Mouse (Mus musculus) forebrain, embryonic 16.5 days (tissue): ENCODE measurements at regions not wholly inside any gene's neighbourhood (a gene's known extent, or its start where the extent isn't known, plus 50 kb on each side); places are given as distances from the start of the nearest gene placed in this dataset.
A peak's percentile ranks its signal among the peaks of the same experiment; 100 is the strongest.

ENCODE experiments used
- ATAC-seq: fragments of 200-750 bp; cut with Nextera tagmentation; 2 replicates; pipeline ENCODE4 v1.8.0; 2017; ENCODE audit warnings: mild to moderate bottlenecking, moderate library complexity
- H3K27ac ChIP-seq: fragments of 300-500 bp; sonication (generic); 2 replicates; pipeline ENCODE4 v1.5.1; 2014; ENCODE audit warnings: low read length, control low read depth
- H3K27me3 ChIP-seq: fragments of 300-500 bp; sonication (generic); replicated peaks from 2 replicates; pipeline ENCODE4 v1.6.1; 2014; ENCODE audit warnings: low read length; ENCODE audit not compliant: control insufficient read depth, insufficient read depth
- H3K36me3 ChIP-seq: fragments of 300-500 bp; sonication (generic); 2 replicates; pipeline ENCODE4 v1.6.1; 2014; ENCODE audit not compliant: control insufficient read depth, insufficient read depth
- H3K4me1 ChIP-seq: fragments of 300-500 bp; sonication (generic); replicated peaks from 2 replicates; pipeline ENCODE4 v1.6.1; 2014; ENCODE audit warnings: low read length; ENCODE audit not compliant: control insufficient read depth, insufficient read depth
- H3K4me2 ChIP-seq: fragments of 300-500 bp; sonication (generic); 2 replicates; pipeline ENCODE4 v1.6.1; 2014; ENCODE audit warnings: mild to moderate bottlenecking, low read length, control low read depth
- H3K4me3 ChIP-seq: fragments of 300-500 bp; sonication (generic); replicated peaks from 2 replicates; pipeline ENCODE4 v1.5.1; 2014; ENCODE audit warnings: mild to moderate bottlenecking, low read length, control low read depth
- H3K9ac ChIP-seq: fragments of 300-500 bp; sonication (generic); replicated peaks from 2 replicates; pipeline ENCODE4 v1.6.1; 2014; ENCODE audit warnings: low read depth, low read length, control low read depth
- H3K9me3 ChIP-seq: fragments of 300-500 bp; sonication (generic); 2 replicates; pipeline ENCODE4 v1.6.1; 2016; ENCODE audit warnings: low read length; ENCODE audit not compliant: control insufficient read depth
- WGBS: fragments of 180-500 bp; shearing (Covaris S2); extraction: QIAGEN DNeasy Blood & Tissue Kit; methylation state at CpG from one replicate; pipeline ENCODE4 v1.1.7; 2014; 5-methylcytosine and 5-hydroxymethylcytosine counted together

DNA sequence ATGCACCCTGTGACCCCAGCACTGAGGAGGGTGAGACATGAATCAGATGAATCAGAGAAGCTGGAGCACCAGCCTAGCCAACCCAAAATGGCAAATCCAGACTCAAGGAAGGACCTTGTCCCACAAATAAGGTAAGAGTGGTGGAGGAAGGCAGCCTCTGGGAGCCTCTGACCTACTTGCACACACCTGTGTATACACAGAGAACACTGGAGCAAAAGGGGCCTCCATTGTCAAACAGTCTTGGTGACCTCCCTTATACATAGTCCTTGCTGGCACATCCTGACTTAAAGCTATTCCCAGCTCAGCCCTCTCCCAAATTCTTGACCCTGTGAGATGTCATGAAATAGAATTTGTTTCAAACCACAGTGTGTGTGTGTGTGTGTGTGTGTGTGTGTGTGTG, 57.1 kb downstream of the Inhbb start:
- H3K9me3 ChIP-seq, result no peaks in the 10 kb centered on the region
- H3K9ac ChIP-seq, result no peak overlapping the region
- no peaks in the 10 kb centered on the region for H3K36me3 ChIP-seq
- H3K4me2 ChIP-seq, result no peak overlapping the region
- no peak overlapping the region for H3K4me3 ChIP-seq
- no peaks in the 10 kb centered on the region for H3K4me1 ChIP-seq
- no peak overlapping the region for H3K27ac ChIP-seq
- no peak for ATAC-seq
- no peaks in the 10 kb centered on the region for H3K27me3 ChIP-seq

DNA sequence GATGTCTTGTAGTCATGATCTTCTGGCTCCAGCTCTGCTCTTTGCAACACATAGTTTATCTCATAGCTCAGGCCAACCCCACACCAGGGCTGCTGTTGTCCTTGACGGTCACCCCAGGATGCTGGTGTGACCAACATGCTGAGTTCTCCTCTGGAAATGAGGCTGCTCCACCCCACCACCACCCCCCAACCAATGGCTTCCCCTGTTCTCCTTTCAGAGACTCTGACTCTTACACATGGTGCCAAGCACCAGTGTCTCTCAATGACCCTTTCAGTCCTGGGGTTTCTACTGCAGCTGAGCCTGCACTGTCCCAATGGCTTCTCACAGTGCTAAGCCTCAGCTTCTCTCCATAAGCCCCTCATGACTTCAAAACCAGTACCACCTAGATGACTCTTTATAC, 64.0 kb downstream of the Inhbb start:
- Histone ChIP-seq H3K9me3 (no peaks in the 10 kb centered on the region), H3K27me3 (no peaks in the 10 kb centered on the region), H3K4me1 (no peaks in the 10 kb centered on the region), H3K9ac (no peak overlapping the region), H3K27ac (no peak overlapping the region), H3K4me2 (no peak overlapping the region), H3K36me3 (no peaks in the 10 kb centered on the region), H3K4me3 (no peak overlapping the region)
- no peak for ATAC-seq
- WGBS, result 94% methylated on average over 1 of the region's 1 CpGs

DNA sequence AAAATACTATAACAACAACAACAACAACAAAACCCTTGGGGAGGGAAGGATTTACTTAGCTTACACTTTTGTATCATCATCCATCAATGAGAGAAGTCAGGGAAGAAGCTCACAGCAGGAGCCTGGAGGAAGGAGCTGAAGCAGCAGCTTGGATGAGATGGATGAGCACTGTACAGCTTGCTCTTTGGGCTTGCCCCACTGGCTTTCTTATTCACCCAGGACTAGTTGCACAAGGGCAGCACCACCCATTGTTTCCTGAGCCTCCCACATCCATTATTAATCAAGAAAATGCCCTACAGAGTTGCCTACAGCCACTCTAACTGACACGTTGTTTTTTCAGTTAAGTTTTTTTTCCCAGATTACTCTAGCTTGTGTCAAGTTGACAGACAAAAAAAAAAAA, 65.1 kb downstream of the Inhbb start:
- Histone ChIP-seq H3K27me3 (no peaks in the 10 kb centered on the region), H3K9me3 (no peaks in the 10 kb centered on the region), H3K4me1 (no peaks in the 10 kb centered on the region), H3K4me3 (no peak overlapping the region), H3K4me2 (no peak overlapping the region), H3K9ac (no peak overlapping the region), H3K36me3 (no peaks in the 10 kb centered on the region), H3K27ac (no peak overlapping the region)
- ATAC-seq, result no peak
- WGBS, result 19% methylated on average over 1 of the region's 1 CpGs

DNA sequence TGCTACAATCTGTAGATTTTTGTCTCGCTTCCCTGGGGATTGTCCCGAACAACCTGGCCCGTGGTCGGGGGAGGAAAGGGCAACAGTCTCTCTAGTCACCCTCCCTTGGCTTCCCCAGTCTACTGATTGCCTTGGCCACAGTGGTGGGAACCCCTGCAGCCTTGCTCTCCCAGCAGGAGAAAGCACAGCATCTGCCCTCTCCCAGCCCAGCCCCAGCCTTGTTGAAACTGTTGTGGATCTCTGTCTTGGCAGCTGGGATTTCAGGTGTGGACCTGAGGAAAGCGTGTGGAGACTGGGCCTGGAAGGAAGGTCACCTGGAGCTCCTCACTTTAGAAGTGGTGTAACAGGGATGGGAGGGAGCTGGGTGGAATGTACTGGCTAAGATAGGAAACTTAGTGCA, 66.6 kb downstream of the Inhbb start:
- no peaks in the 10 kb centered on the region for H3K4me1 ChIP-seq
- no peak overlapping the region for H3K9ac ChIP-seq
- no peaks in the 10 kb centered on the region for H3K27me3 ChIP-seq
- no peak overlapping the region for H3K4me3 ChIP-seq
- no peaks in the 10 kb centered on the region for H3K9me3 ChIP-seq
- no peak for ATAC-seq
- 87% methylated on average over 5 of the region's 5 CpGs for WGBS
- H3K4me2 ChIP-seq, result no peak overlapping the region
- H3K36me3 ChIP-seq, result no peaks in the 10 kb centered on the region
- no peak overlapping the region for H3K27ac ChIP-seq

DNA sequence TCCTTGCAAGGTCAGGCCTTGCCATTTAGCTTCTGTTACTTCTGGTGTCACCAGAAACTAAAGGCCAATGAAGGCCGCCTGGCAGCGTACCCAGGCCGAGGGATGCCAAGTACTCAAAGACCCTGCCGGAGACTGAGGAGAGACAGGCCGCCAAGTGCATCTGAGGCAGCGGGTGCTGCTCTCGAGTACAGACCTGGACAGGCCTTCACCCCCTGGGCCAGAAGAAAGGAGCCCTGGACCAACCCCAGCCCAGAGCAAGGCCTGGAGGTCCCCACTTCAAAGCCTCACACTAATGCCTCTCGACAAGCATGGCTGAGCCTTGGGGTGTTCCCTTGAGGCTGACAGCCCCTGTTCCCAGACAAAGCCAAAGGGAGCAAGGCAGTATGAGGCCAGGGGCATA, 70.5 kb downstream of the Inhbb start:
- peaks cover 7% of the 10 kb centered on the region for H3K4me1 ChIP-seq
- no peak for ATAC-seq
- WGBS, result 93% methylated on average over 8 of the region's 8 CpGs
- no peaks in the 10 kb centered on the region for H3K27me3 ChIP-seq
- no peak overlapping the region for H3K4me2 ChIP-seq
- no peak overlapping the region for H3K4me3 ChIP-seq
- no peak overlapping the region for H3K27ac ChIP-seq
- H3K36me3 ChIP-seq, result no peaks in the 10 kb centered on the region
- H3K9ac ChIP-seq, result no peak overlapping the region
- H3K9me3 ChIP-seq, result no peaks in the 10 kb centered on the region

DNA sequence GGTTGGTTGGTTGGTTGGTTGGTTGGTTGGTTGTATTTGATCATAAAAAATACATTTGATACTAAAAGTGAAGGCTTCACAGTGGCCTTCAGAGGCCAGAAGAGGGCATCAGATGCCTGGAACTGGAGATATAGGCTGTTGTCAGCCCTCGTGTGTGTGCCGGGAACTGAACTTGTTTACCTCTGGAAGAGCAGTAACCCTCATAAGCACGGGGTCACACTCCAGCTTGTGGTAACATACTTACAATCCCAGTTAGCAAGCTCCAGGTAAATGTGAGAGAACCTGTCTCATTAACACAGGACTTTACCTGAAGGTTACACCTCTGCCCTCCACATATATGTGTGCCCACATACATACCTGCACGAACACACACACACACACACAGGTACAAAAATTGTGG, 71.2 kb downstream of the Inhbb start:
- no peaks in the 10 kb centered on the region for H3K27me3 ChIP-seq
- 97% methylated on average over 4 of the region's 4 CpGs for WGBS

DNA sequence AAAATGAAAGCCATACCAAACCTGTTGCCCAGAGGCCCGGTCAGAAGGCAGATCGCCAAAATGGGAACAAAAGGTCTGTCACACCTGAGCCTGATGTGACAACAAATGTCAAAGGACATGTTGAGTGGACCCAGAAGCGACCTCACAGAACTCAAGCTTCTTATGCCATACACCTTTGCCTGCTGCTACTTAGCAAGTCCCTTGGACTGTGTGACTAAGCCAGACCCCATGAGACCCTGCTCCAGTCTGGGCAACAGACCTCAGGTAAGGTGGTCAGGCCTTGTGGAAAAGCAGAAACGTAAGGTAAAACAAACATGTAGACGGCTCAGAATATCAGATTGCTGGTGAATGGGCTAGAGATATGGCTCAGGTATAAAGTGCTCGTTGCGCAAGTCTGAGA, 71.8 kb downstream of the Inhbb start:
- no peaks in the 10 kb centered on the region for H3K27me3 ChIP-seq
- ATAC-seq, result no peak
- H3K9me3 ChIP-seq, result no peaks in the 10 kb centered on the region
- H3K4me2 ChIP-seq, result no peak overlapping the region
- no peak overlapping the region for H3K9ac ChIP-seq
- no peak overlapping the region for H3K27ac ChIP-seq
- H3K36me3 ChIP-seq, result no peaks in the 10 kb centered on the region
- H3K4me1 ChIP-seq, result peaks cover 7% of the 10 kb centered on the region
- WGBS, result 93% methylated on average over 7 of the region's 7 CpGs
- H3K4me3 ChIP-seq, result no peak overlapping the region

More for the DNA sequence above, 71.2 kb downstream of the Inhbb start:
- Histone ChIP-seq H3K9ac (no peak overlapping the region), H3K27ac (no peak overlapping the region), H3K4me2 (no peak overlapping the region), H3K9me3 (no peaks in the 10 kb centered on the region), H3K4me1 (peaks cover 7% of the 10 kb centered on the region), H3K4me3 (no peak overlapping the region), H3K36me3 (no peaks in the 10 kb centered on the region)
- no peak for ATAC-seq

DNA sequence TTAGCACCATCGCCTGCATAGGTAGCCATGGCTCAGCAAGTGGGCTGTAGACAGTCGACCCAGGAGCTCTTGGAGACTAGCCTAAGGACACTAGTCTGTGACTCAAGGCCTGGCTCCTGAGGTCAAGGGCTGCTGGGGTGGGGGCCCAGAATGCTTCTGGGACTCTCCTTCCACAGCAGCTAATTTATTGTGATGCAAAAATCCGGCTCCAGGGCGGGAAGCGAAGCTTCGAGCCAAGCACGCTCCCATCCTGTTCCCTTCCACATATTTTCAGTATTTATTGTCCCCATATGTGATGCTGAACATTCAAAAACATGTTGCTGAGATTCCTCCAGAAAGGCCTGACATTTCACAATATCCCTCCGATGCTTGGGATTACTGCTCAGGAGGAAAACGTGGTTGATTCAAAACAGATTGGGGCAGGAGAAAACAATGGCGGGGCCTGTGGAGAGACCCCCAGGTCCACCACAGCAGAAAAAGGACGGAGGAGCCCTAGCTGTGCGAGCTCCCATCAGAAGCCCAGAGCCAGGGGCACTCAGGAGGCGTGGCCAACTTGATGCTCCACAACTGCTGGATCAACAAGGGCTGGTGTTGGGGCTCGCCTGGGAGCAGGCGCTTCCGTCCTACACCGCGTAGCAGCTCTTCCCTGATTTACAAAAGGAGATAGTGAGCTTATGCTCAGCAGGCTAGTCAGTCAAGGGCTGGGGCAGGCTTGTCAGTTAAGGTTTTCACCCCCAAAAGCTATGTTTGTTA, 73.4 kb downstream of the Inhbb start:
- H3K36me3 ChIP-seq, result no peaks in the 10 kb centered on the region
- H3K4me1 ChIP-seq, result peaks cover 7% of the 10 kb centered on the region
- 22% methylated on average over 18 of the region's 18 CpGs for WGBS
- H3K27me3 ChIP-seq, result no peaks in the 10 kb centered on the region
- H3K9me3 ChIP-seq, result no peaks in the 10 kb centered on the region
- no peak overlapping the region for H3K27ac ChIP-seq
- no peak overlapping the region for H3K4me2 ChIP-seq
- no peak overlapping the region for H3K9ac ChIP-seq
- ATAC-seq, result peak; percentile 49; the same call in 1 of the 2 replicates
- no peak overlapping the region for H3K4me3 ChIP-seq

DNA sequence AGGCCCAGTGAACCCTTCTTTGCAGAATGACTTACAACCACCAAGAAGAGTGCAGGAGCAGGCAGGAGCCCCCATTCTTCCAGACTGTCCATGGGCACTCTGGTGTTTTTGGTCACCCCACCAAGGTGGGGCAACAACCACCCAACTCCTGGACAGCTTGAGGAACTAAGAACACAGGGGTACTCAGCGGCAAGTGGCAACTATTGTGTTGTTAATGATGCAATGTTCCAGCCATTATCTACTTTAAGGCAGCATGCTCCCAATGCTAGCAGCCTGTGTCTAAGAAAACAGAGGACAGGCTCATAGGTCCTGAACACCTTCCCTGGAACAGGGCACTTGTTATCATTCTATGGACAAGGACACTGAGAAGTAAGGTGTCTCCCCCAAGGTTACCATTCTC, 74.3 kb downstream of the Inhbb start:
- peaks cover 7% of the 10 kb centered on the region for H3K4me1 ChIP-seq
- no peak for ATAC-seq
- no peak overlapping the region for H3K4me2 ChIP-seq
- H3K9ac ChIP-seq, result no peak overlapping the region
- no peaks in the 10 kb centered on the region for H3K9me3 ChIP-seq
- H3K36me3 ChIP-seq, result no peaks in the 10 kb centered on the region
- no peaks in the 10 kb centered on the region for H3K27me3 ChIP-seq
- H3K4me3 ChIP-seq, result no peak overlapping the region
- H3K27ac ChIP-seq, result no peak overlapping the region
- 64% methylated on average over 1 of the region's 1 CpGs for WGBS

DNA sequence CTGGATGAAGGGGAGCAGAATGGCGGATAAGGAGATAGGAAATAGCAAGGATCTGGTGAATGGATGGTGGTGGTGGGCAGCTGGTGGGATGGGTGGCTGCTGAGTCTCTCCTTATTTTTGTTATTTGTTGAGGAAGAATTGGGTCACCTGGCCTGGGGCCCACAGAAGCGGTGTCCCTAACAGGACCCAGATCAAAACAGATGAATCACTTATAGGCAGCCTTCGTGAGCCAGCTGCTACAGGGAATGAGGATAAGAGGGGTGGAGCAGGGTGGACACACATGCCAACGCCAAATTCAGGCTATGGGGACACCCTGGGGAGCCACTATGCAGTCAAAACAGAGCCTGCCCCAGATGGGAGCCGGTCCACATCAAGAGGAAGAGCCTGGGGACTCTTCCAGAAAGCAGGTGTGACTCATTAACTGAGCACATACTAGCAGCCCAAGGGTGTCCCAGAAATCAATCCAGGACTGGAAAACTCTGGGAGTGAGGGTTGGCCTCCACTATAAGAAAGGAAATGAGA, 75.4 kb downstream of the Inhbb start:
- H3K27ac ChIP-seq, result no peak overlapping the region
- no peaks in the 10 kb centered on the region for H3K9me3 ChIP-seq
- peaks cover 7% of the 10 kb centered on the region for H3K4me1 ChIP-seq
- 80% methylated on average over 5 of the region's 5 CpGs for WGBS
- no peak overlapping the region for H3K4me3 ChIP-seq
- H3K9ac ChIP-seq, result no peak overlapping the region
- ATAC-seq, result no peak
- H3K27me3 ChIP-seq, result no peaks in the 10 kb centered on the region
- no peak overlapping the region for H3K4me2 ChIP-seq
- H3K36me3 ChIP-seq, result no peaks in the 10 kb centered on the region
